25 mouse cellular contexts compared by ENCODE assay signal in genomic region chr4:109792331-109792730, GRCm38 (mm10).
"Had no signal": no experiment of that assay in that cellular context is flagged by ENCODE, and none has a peak within 500 bp of the region (broad histone marks: within the 10 kb centered on the region; RNA-seq: fewer than 3 reads in every experiment).

No protein-coding gene starts in this region.

- H3K4me1 ChIP-seq: heart, embryonic 10.5 days; heart, embryonic 12.5 days; hindbrain, embryonic 12.5 days; intestine, embryonic 15.5 days; limb, embryonic 13.5 days; limb, embryonic 15.5 days had no signal

- H3K36me3 ChIP-seq: heart, embryonic 10.5 days; heart, embryonic 12.5 days; hindbrain, embryonic 10.5 days; hindbrain, embryonic 12.5 days; intestine, embryonic 15.5 days; limb, embryonic 13.5 days; limb, embryonic 15.5 days had no signal

- ATAC-seq: hindbrain, embryonic 16.5 days; inflammation-experienced regulatory T-cells, adult 6 months; intestine, embryonic 15.5 days; intestine, postnatal 0 days had no signal

- H3K9ac ChIP-seq: heart, embryonic 12.5 days; hindbrain, embryonic 12.5 days; hindbrain, embryonic 14.5 days; intestine, embryonic 15.5 days; limb, embryonic 13.5 days; limb, embryonic 15.5 days; liver, embryonic 12.5 days; liver, embryonic 14.5 days had no signal

- H3K27me3 ChIP-seq: heart, embryonic 12.5 days; hindbrain, embryonic 12.5 days; intestine, embryonic 15.5 days; limb, embryonic 13.5 days; limb, embryonic 15.5 days; liver, embryonic 12.5 days had no signal

- H3K9me3 ChIP-seq: heart, embryonic 10.5 days; heart, embryonic 12.5 days; hindbrain, embryonic 10.5 days; hindbrain, embryonic 12.5 days; intestine, embryonic 15.5 days; limb, embryonic 13.5 days; limb, embryonic 15.5 days; liver, embryonic 12.5 days had no signal

- H3K27ac ChIP-seq: heart, embryonic 10.5 days; hindbrain, embryonic 10.5 days; hindbrain, embryonic 12.5 days; hindbrain, embryonic 14.5 days; intestine, embryonic 15.5 days; limb, embryonic 13.5 days; limb, embryonic 15.5 days; liver, embryonic 12.5 days; liver, embryonic 14.5 days had no signal

- H3K4me2 ChIP-seq: heart, embryonic 12.5 days; hindbrain, embryonic 12.5 days; hindbrain, embryonic 14.5 days; intestine, embryonic 15.5 days; limb, embryonic 13.5 days; limb, embryonic 15.5 days; liver, embryonic 12.5 days had no signal

- H3K4me3 ChIP-seq: heart, embryonic 10.5 days; heart, embryonic 12.5 days; hindbrain, embryonic 10.5 days; hindbrain, embryonic 12.5 days; intestine, embryonic 15.5 days; limb, embryonic 13.5 days; limb, embryonic 15.5 days; liver, embryonic 12.5 days had no signal

- DNase-seq: gastrocnemius, postnatal 10 days; gastrocnemius, postnatal 25 days; heart, adult 18-20 months; heart, postnatal 10 days; heart, postnatal 4 days; kidney, adult 18-20 months; kidney, adult 8-10 months; kidney, postnatal 14 days; kidney, postnatal 36 days; layer of hippocampus, adult 9-11 months; layer of hippocampus, postnatal 36 days; left cerebral cortex, postnatal 4 days had no signal
